Mouse (Mus musculus): ENCODE measurements at regions not wholly inside any gene's neighbourhood (a gene's known extent, or its start where the extent isn't known, plus 50 kb on each side); places are given as distances from the start of the nearest gene placed in this dataset.

GRCm38 (mm10) chr2:21275315-21275714 is 69.8 kb downstream of the Thnsl1 start:
- TF ChIP-seq CTCF (IDR thresholded peaks at IDR 0.05; ENCODE audit: low read depth, low read length) (no peak), GATA1 (IDR thresholded peaks at IDR 0.05; ENCODE audit: borderline replicate concordance, low read length) (no peak), TAL1 (conservative IDR thresholded peaks at IDR 0.05; ENCODE audit: low read depth, low read length) (no peak)

Data from G1E (cell line).